Mouse (Mus musculus) lung, postnatal 0 days (tissue): ENCODE measurements around the gene Klhl29. TPM values are rescaled to one million over a fixed set of nuclear protein-coding genes. Genes with fewer than 3 reads are reported as not detected.

Experiments used
- ATAC-seq: fragments of 200-750 bp; cut with Nextera tagmentation; 2 replicates; pipeline ENCODE4 v1.8.0; 2017; ENCODE audit warnings: moderate library complexity
- DNase-seq: peaks from one replicate; pipeline ENCODE4 v3.0.0-alpha.2; 2016; ENCODE audit warnings: low spot score
- H3K27ac ChIP-seq: fragments of 300-500 bp; sonication (generic); 2 replicates; pipeline ENCODE4 v1.5.1; 2014; ENCODE audit warnings: antibody characterized with exemption, mild to moderate bottlenecking, low read length, mixed read lengths
- H3K27me3 ChIP-seq: fragments of 300-500 bp; sonication (generic); replicated peaks from 2 replicates; pipeline ENCODE4 v1.6.1; 2014; ENCODE audit warnings: low read length, mixed read lengths; ENCODE audit not compliant: insufficient read depth
- H3K36me3 ChIP-seq: fragments of 300-500 bp; sonication (generic); 2 replicates; pipeline ENCODE4 v1.6.1; 2014; ENCODE audit warnings: low read length, mixed read lengths; ENCODE audit not compliant: insufficient read depth
- H3K4me1 ChIP-seq: fragments of 300-500 bp; sonication (generic); 2 replicates; pipeline ENCODE4 v1.6.1; 2014; ENCODE audit warnings: antibody characterized with exemption, low read depth, low read length, mixed read lengths; ENCODE audit not compliant: insufficient read depth
- H3K4me2 ChIP-seq: fragments of 300-500 bp; sonication (generic); replicated peaks from 2 replicates; pipeline ENCODE4 v1.6.1; 2014; ENCODE audit warnings: low read depth, mild to moderate bottlenecking, low read length, moderate library complexity, mixed read lengths
- H3K4me3 ChIP-seq: fragments of 300-500 bp; sonication (generic); 2 replicates; pipeline ENCODE4 v1.5.1; 2014; ENCODE audit warnings: low read depth, low read length
- H3K9ac ChIP-seq: fragments of 300-500 bp; sonication (generic); replicated peaks from 2 replicates; pipeline ENCODE4 v1.6.1; 2014; ENCODE audit warnings: low read depth, mild to moderate bottlenecking
- H3K9me3 ChIP-seq: fragments of 300-500 bp; sonication (generic); 2 replicates; pipeline ENCODE4 v1.6.1; 2016; ENCODE audit warnings: low read length, mixed read lengths
- CTCF ChIP-seq: IDR thresholded peaks from 2 replicates; pipeline ENCODE4 v1.5.1; 2016; ENCODE audit warnings: antibody characterized with exemption, mild to moderate bottlenecking
- EP300 ChIP-seq: IDR thresholded peaks from 2 replicates; pipeline ENCODE4 v1.6.1; 2016; ENCODE audit warnings: antibody characterized with exemption, mild to moderate bottlenecking, control low read depth
- WGBS: fragments of 180-500 bp; shearing (Covaris S2); extraction: QIAGEN DNeasy Blood & Tissue Kit; methylation state at CpG from one replicate; pipeline ENCODE4 v1.1.7; 2014; 5-methylcytosine and 5-hydroxymethylcytosine counted together
- polyA plus RNA-seq: library from polyadenylated mRNA; unstranded; fragments of >200 nt; fragmentation: Nextera tagmentation; extraction: Ambion mirVana; gene quantifications from 2 replicates; pipeline ENCODE4 v1.2.1, GENCODE M21; 2015

Klhl29 gene
- polyA plus RNA-seq, 1 experiment from 2014 or later: 0.33 TPM

- no peak overlapping the region for H3K27ac ChIP-seq
- WGBS: 77% methylated on average over 8 of the region's 8 CpGs
- H3K4me1 ChIP-seq: no peaks in the 10 kb centered on the region
- no peaks in the 10 kb centered on the region for H3K36me3 ChIP-seq
- no peak overlapping the region for H3K9ac ChIP-seq
- ATAC-seq: no peak
- no peaks in the 10 kb centered on the region for H3K9me3 ChIP-seq
- no peak for DNase-seq
- no peaks in the 10 kb centered on the region for H3K27me3 ChIP-seq
- H3K4me3 ChIP-seq: no peak overlapping the region
- H3K4me2 ChIP-seq: no peak overlapping the region
- TF ChIP-seq CTCF (no peak), EP300 (no peak)
These were observed 132.7 kb downstream of the Klhl29 start for GRCm38 (mm10) chr12:5242551-5243330.

GRCm38 (mm10) chr12:5239451-5240245 is 135.8 kb downstream of the Klhl29 start:
- 85% methylated on average over 17 of the region's 17 CpGs for WGBS
- Histone ChIP-seq H3K27ac (no peak overlapping the region), H3K36me3 (no peaks in the 10 kb centered on the region), H3K4me3 (no peak overlapping the region), H3K9me3 (no peaks in the 10 kb centered on the region), H3K27me3 (no peaks in the 10 kb centered on the region), H3K4me2 (no peak overlapping the region), H3K9ac (no peak overlapping the region), H3K4me1 (peaks cover 4% of the 10 kb centered on the region; the same call in 1 of the 2 replicates)
- ATAC-seq (no peak), DNase-seq (no peak)
- TF ChIP-seq EP300 (no peak), CTCF (no peak)

GRCm38 (mm10) chr12:5237078-5237477 is 138.4 kb downstream of the Klhl29 start:
- ATAC-seq: peak; percentile 95
- DNase-seq: peak; percentile 77

GRCm38 (mm10) chr12:5235596-5235995 is 139.9 kb downstream of the Klhl29 start:
- no peak overlapping the region for H3K27ac ChIP-seq
- H3K4me3 ChIP-seq: no peak overlapping the region
- ATAC-seq (no peak), DNase-seq (no peak)
- no peak overlapping the region for H3K9ac ChIP-seq
- TF ChIP-seq EP300 (no peak), CTCF (no peak)
- H3K4me2 ChIP-seq: no peak overlapping the region
- 81% methylated on average over 12 of the region's 12 CpGs for WGBS
- H3K4me1 ChIP-seq: peaks cover 4% of the 10 kb centered on the region; the same call in 1 of the 2 replicates
- H3K9me3 ChIP-seq: no peaks in the 10 kb centered on the region
- H3K36me3 ChIP-seq: no peaks in the 10 kb centered on the region
- H3K27me3 ChIP-seq: no peaks in the 10 kb centered on the region

More at GRCm38 (mm10) chr12:5237078-5237477, 138.4 kb downstream of the Klhl29 start:
- H3K9me3 ChIP-seq: no peaks in the 10 kb centered on the region
- H3K27ac ChIP-seq: no peak overlapping the region
- 37% methylated on average over 5 of the region's 5 CpGs for WGBS
- H3K27me3 ChIP-seq: no peaks in the 10 kb centered on the region
- no peak overlapping the region for H3K4me3 ChIP-seq
- TF ChIP-seq EP300 (peak; percentile 61), CTCF (no peak; the same call in 1 of the 2 replicates)
- no peak overlapping the region for H3K4me2 ChIP-seq
- no peaks in the 10 kb centered on the region for H3K36me3 ChIP-seq
- H3K9ac ChIP-seq: no peak overlapping the region
- peaks cover 4% of the 10 kb centered on the region; the same call in 1 of the 2 replicates for H3K4me1 ChIP-seq

GRCm38 (mm10) chr12:5230504-5230903 is 145.0 kb downstream of the Klhl29 start:
- Histone ChIP-seq H3K27ac (no peak overlapping the region), H3K9ac (no peak overlapping the region), H3K4me2 (no peak overlapping the region), H3K4me3 (no peak overlapping the region), H3K9me3 (no peaks in the 10 kb centered on the region), H3K36me3 (no peaks in the 10 kb centered on the region), H3K27me3 (no peaks in the 10 kb centered on the region), H3K4me1 (no peaks in the 10 kb centered on the region)
- WGBS: 91% methylated on average over 5 of the region's 5 CpGs
- no peak for ATAC-seq
- no peak for DNase-seq
- TF ChIP-seq CTCF: no peak
- TF ChIP-seq EP300: no peak
